In genomic region chr15:25932497-25932896, GRCm38 (mm10) we compare ENCODE assay signal across 14 mouse cellular contexts. TPM values are rescaled to one million over a fixed set of nuclear protein-coding genes. Genes with fewer than 3 reads are reported as not detected.
DNase-seq lines count a peak whose midpoint lies in the region; ATAC-seq and TF ChIP-seq lines count a peak whose summit lies in the region.
"Had no signal": no experiment of that assay in that cellular context is flagged by ENCODE, and none has a peak within 500 bp of the region (broad histone marks: within the 10 kb centered on the region; RNA-seq: fewer than 3 reads in every experiment).

No protein-coding gene starts in this region.

- 47% methylated on average over 9 of the region's 9 CpGs for WGBS in heart, adult 2 months
- 87% methylated on average over 9 of the region's 9 CpGs for WGBS in kidney, embryonic 16.5 days

- no peak for TF ChIP-seq POLR2A in heart, adult 2 months (IDR thresholded peaks at IDR 0.05; ENCODE audit: insufficient read depth, low read depth, low read length)

- H3K9me3 ChIP-seq in kidney, embryonic 16.5 days (ENCODE audit: low read length) = no peaks in the 10 kb centered on the region
- H3K9me3 ChIP-seq: forebrain, embryonic 13.5 days; hindbrain, embryonic 12.5 days; limb, embryonic 13.5 days; neural tube, embryonic 12.5 days had no signal

- no peak overlapping the region for H3K4me3 ChIP-seq in heart, adult 2 months
- no peak overlapping the region for H3K4me3 ChIP-seq in kidney, embryonic 16.5 days (ENCODE audit: low read length)
- H3K4me3 ChIP-seq: forebrain, embryonic 13.5 days; hindbrain, embryonic 12.5 days; limb, embryonic 13.5 days; neural tube, embryonic 12.5 days had no signal

- no peak for ATAC-seq in kidney, embryonic 16.5 days (ENCODE audit: low FRiP score, low TSS enrichment)
- ATAC-seq in megakaryocyte-erythroid progenitor cell, adult 5-6 weeks (replicated peaks; ENCODE audit: low FRiP score, low TSS enrichment, poor library complexity, severe bottlenecking) = 0 out of 2 replicates have a peak, but pooled peaks have one; percentile 0

- no peak overlapping the region for H3K9ac ChIP-seq in heart, adult 2 months (ENCODE audit: low read depth, low read length)
- H3K9ac ChIP-seq in kidney, embryonic 16.5 days (replicated peaks; ENCODE audit: low read length) = no peak overlapping the region
- H3K9ac ChIP-seq: forebrain, embryonic 13.5 days; hindbrain, embryonic 12.5 days; limb, embryonic 13.5 days; neural tube, embryonic 12.5 days had no signal

- peaks cover 5% of the 10 kb centered on the region; the same call in 1 of the 2 replicates for H3K36me3 ChIP-seq in heart, adult 2 months (ENCODE audit: control insufficient read depth, insufficient read depth, low read length)
- no peaks in the 10 kb centered on the region for H3K36me3 ChIP-seq in kidney, embryonic 16.5 days (ENCODE audit: insufficient read depth, low read length)
- H3K36me3 ChIP-seq: hindbrain, embryonic 12.5 days; limb, embryonic 13.5 days; neural tube, embryonic 12.5 days had no signal

- DNase-seq in heart, adult 2 months = peak in 1 of 2 experiments; percentile 31
- no peak for DNase-seq in heart, adult 9 months (ENCODE audit: low spot score in 2 of 2)
- DNase-seq in kidney, postnatal 14 days = no peak
- peak; percentile 81 for DNase-seq in adrenal gland, adult 8-10 months
- DNase-seq in urinary bladder, postnatal 25 days (ENCODE audit: low spot score) = no peak
- DNase-seq in cerebellum, postnatal 10 days = no peak
- DNase-seq: right cerebral cortex, postnatal 14 days had no signal

- no peaks in the 10 kb centered on the region for H3K27me3 ChIP-seq in heart, adult 2 months (ENCODE audit: control insufficient read depth, insufficient read depth, low read length)
- no peaks in the 10 kb centered on the region for H3K27me3 ChIP-seq in kidney, embryonic 16.5 days (ENCODE audit: insufficient read depth, low read length)
- H3K27me3 ChIP-seq: forebrain, embryonic 13.5 days; hindbrain, embryonic 12.5 days; limb, embryonic 13.5 days; neural tube, embryonic 12.5 days; Patski had no signal

- intact Hi-C loops in heart, adult 2 months (cut with DNase I) = no loop called here

- H3K79me2 ChIP-seq in heart, adult 2 months (replicated peaks; ENCODE audit: control insufficient read depth, insufficient read depth, low read length) = no peaks in the 10 kb centered on the region

- TF ChIP-seq EP300 in heart, adult 2 months (IDR thresholded peaks at IDR 0.05; ENCODE audit: insufficient read depth, low read depth, low read length) = no peak

- TF ChIP-seq CTCF in heart, adult 2 months (IDR thresholded peaks at IDR 0.05) = no peak

- peak overlapping the region; percentile 86 for H3K27ac ChIP-seq in heart, adult 2 months
- peak overlapping the region; percentile 72; the same call in 1 of the 2 replicates for H3K27ac ChIP-seq in kidney, embryonic 16.5 days (ENCODE audit: low read length)
- H3K27ac ChIP-seq: forebrain, embryonic 13.5 days; hindbrain, embryonic 12.5 days; limb, embryonic 13.5 days; neural tube, embryonic 12.5 days had no signal

- peaks cover 31% of the 10 kb centered on the region for H3K4me1 ChIP-seq in heart, adult 2 months (ENCODE audit: control insufficient read depth, insufficient read depth, low read length)
- peaks cover 32% of the 10 kb centered on the region for H3K4me1 ChIP-seq in kidney, embryonic 16.5 days (ENCODE audit: insufficient read depth, low read length)
- H3K4me1 ChIP-seq: neural tube, embryonic 12.5 days had no signal

- H3K4me2 ChIP-seq in kidney, embryonic 16.5 days (replicated peaks; ENCODE audit: low read depth, low read length) = no peak overlapping the region
- H3K4me2 ChIP-seq: forebrain, embryonic 13.5 days; hindbrain, embryonic 12.5 days; limb, embryonic 13.5 days; neural tube, embryonic 12.5 days had no signal

RNA-seq across cellular contexts. Expression of gene Zfp622, which starts 51.7 kb away (rescaled TPM):
- total RNA-seq in heart, adult 2 months (2021) = 10 to 100 TPM; 22.5 to 25.4 TPM
- polyA plus RNA-seq in heart, adult 2 months (2012; rRNA removed) = 8.3 and 13.9 TPM in 2 replicates
- polyA plus RNA-seq in kidney, embryonic 16.5 days (2015; fragmentation: Nextera tagmentation; extraction: Ambion mirVana) = 27.6 and 28.1 TPM in 2 replicates
- total RNA-seq in adrenal gland, adult 8-10 months (2022) = 10 to 100 TPM; 34.6 to 48.9 (median 45.5) TPM
- total RNA-seq in megakaryocyte-erythroid progenitor cell, adult 5-6 weeks (2014; fragmentation: Nextera tagmentation) = 41.5 and 46.7 TPM in 2 replicates
- total RNA-seq in megakaryocyte-erythroid progenitor cell, adult 5-6 weeks (2017) = 101 and 106 TPM in 2 replicates
